In the genomic region with DNA sequence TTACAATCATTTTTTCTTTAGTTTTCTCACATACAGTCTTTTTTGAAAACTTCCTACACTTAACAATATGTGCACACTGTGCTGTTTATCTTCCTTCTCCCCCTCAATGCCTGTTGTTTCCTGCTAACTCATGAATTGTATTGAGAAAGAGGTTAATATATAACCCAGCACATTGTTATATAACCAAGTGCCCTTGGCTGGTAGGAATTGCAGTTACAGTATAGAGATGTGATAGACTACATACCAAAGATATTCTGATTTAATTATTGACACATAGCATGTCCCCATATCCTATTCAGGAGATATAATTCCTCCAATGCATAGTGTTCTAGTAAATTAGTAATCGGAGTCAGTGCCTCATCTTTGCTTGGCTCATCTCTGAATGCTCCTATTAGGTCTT, we compare ENCODE assay signal across 22 mouse cellular contexts.
"Had no signal": no experiment of that assay in that cellular context is flagged by ENCODE, and none has a peak within 500 bp of the region (broad histone marks: within the 10 kb centered on the region; RNA-seq: fewer than 3 reads in every experiment).

No protein-coding gene starts in this region.

- H3K4me3 ChIP-seq: gastrocnemius, adult 2 months; heart, embryonic 10.5 days; heart, embryonic 12.5 days; hindbrain, embryonic 10.5 days; hindbrain, embryonic 12.5 days; limb, embryonic 13.5 days; limb, embryonic 15.5 days; liver, embryonic 12.5 days had no signal

- H3K9ac ChIP-seq: heart, embryonic 12.5 days; hindbrain, embryonic 12.5 days; hindbrain, embryonic 14.5 days; limb, embryonic 13.5 days; limb, embryonic 15.5 days; liver, embryonic 12.5 days; liver, embryonic 14.5 days had no signal

- H3K4me1 ChIP-seq: heart, embryonic 10.5 days; heart, embryonic 12.5 days; hindbrain, embryonic 10.5 days; hindbrain, embryonic 12.5 days; limb, embryonic 13.5 days; limb, embryonic 15.5 days; liver, embryonic 12.5 days had no signal

- ATAC-seq: forebrain, embryonic 16.5 days; hindbrain, embryonic 16.5 days; inflammation-experienced regulatory T-cells, adult 6 months; liver, embryonic 12.5 days had no signal

- H3K27ac ChIP-seq: gastrocnemius, adult 2 months; heart, embryonic 10.5 days; hindbrain, embryonic 10.5 days; hindbrain, embryonic 12.5 days; hindbrain, embryonic 14.5 days; limb, embryonic 13.5 days; limb, embryonic 15.5 days; liver, embryonic 12.5 days; liver, embryonic 14.5 days had no signal

- H3K36me3 ChIP-seq: heart, embryonic 10.5 days; heart, embryonic 12.5 days; hindbrain, embryonic 10.5 days; hindbrain, embryonic 12.5 days; limb, embryonic 13.5 days; limb, embryonic 15.5 days; liver, embryonic 12.5 days had no signal

- H3K4me2 ChIP-seq: heart, embryonic 12.5 days; hindbrain, embryonic 12.5 days; hindbrain, embryonic 14.5 days; limb, embryonic 13.5 days; limb, embryonic 15.5 days; liver, embryonic 12.5 days had no signal

- DNase-seq: gastrocnemius, adult 2 months; gastrocnemius, postnatal 10 days; gastrocnemius, postnatal 25 days; heart, adult 18-20 months; heart, postnatal 10 days; heart, postnatal 4 days; kidney, postnatal 14 days; layer of hippocampus, adult 9-11 months; layer of hippocampus, postnatal 36 days; left cerebral cortex, postnatal 4 days had no signal

- H3K9me3 ChIP-seq: heart, embryonic 10.5 days; heart, embryonic 12.5 days; hindbrain, embryonic 10.5 days; hindbrain, embryonic 12.5 days; limb, embryonic 13.5 days; limb, embryonic 15.5 days; liver, embryonic 12.5 days had no signal

- H3K27me3 ChIP-seq: heart, embryonic 12.5 days; hindbrain, embryonic 12.5 days; limb, embryonic 13.5 days; limb, embryonic 15.5 days; liver, embryonic 12.5 days had no signal
